Mouse (Mus musculus): ENCODE measurements around the gene Ifitm5.

DNA sequence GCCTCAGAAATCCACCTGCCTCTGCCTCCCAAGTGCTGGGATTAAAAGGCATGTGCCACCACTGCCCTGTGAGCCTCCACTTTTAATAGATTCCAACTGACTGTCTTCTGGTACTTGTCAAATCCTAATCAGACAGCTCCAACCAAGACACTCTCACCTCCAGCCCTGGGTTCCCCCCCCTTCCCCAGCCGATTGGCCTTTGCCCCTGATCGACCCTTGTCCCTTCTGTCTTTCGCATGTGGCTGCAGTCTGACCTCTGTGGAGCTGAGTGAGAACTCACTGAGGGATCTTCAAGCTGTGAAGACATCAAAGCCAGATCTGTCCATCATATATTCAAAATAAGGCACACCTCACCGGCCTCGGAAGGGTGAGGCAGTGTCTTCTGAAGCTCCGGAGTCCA lies 22.9 kb downstream of the Ifitm5 start:
- no peak for TF ChIP-seq CTCF (IDR thresholded peaks at IDR 0.05; ENCODE audit: low read depth)
- no peak for TF ChIP-seq EP300 (IDR thresholded peaks at IDR 0.05; ENCODE audit: low read depth)
